ENCODE assay signal across 25 mouse cellular contexts in genomic region chr2:120149634-120150033, GRCm38 (mm10). TPM values are rescaled to one million over a fixed set of nuclear protein-coding genes. Genes with fewer than 3 reads are reported as not detected.
DNase-seq lines count a peak whose midpoint lies in the region; ATAC-seq and TF ChIP-seq lines count a peak whose summit lies in the region.
"Had no signal": no experiment of that assay in that cellular context is flagged by ENCODE, and none has a peak within 500 bp of the region (broad histone marks: within the 10 kb centered on the region; RNA-seq: fewer than 3 reads in every experiment).

No protein-coding gene starts in this region.

- H3K9ac ChIP-seq in heart, adult 2 months (ENCODE audit: low read depth, low read length): no peak overlapping the region
- H3K9ac ChIP-seq in heart, embryonic 13.5 days: no peak overlapping the region
- H3K9ac ChIP-seq in heart, postnatal 0 days (replicated peaks; ENCODE audit: low read depth, low read length): no peak overlapping the region
- H3K9ac ChIP-seq: forebrain, embryonic 13.5 days; hindbrain, embryonic 12.5 days; hindbrain, embryonic 15.5 days had no signal

- H3K79me2 ChIP-seq in heart, adult 2 months (replicated peaks; ENCODE audit: control insufficient read depth, insufficient read depth, low read length): peaks cover 7% of the 10 kb centered on the region

- no peak overlapping the region for H3K4me3 ChIP-seq in heart, adult 2 months
- no peak overlapping the region for H3K4me3 ChIP-seq in heart, embryonic 13.5 days
- no peak overlapping the region for H3K4me3 ChIP-seq in heart, postnatal 0 days (ENCODE audit: low read depth, low read length)
- no peak overlapping the region for H3K4me3 ChIP-seq in layer of hippocampus, adult 2 months
- H3K4me3 ChIP-seq: forebrain, embryonic 10.5 days; forebrain, embryonic 13.5 days; hindbrain, embryonic 12.5 days; hindbrain, embryonic 15.5 days had no signal

- 69% methylated on average over 7 of the region's 7 CpGs for WGBS in heart, adult 2 months
- WGBS in heart, embryonic 13.5 days: 80% methylated on average over 7 of the region's 7 CpGs
- 71% methylated on average over 7 of the region's 7 CpGs for WGBS in heart, postnatal 0 days

- no peak for TF ChIP-seq POLR2A in heart, adult 2 months (IDR thresholded peaks at IDR 0.05; ENCODE audit: insufficient read depth, low read depth, low read length)

- H3K4me2 ChIP-seq in heart, embryonic 13.5 days: no peak overlapping the region
- H3K4me2 ChIP-seq in heart, postnatal 0 days (ENCODE audit: low read depth, low read length): no peak overlapping the region
- H3K4me2 ChIP-seq: forebrain, embryonic 13.5 days; hindbrain, embryonic 12.5 days; hindbrain, embryonic 15.5 days had no signal

- peaks cover 32% of the 10 kb centered on the region for H3K36me3 ChIP-seq in heart, adult 2 months (ENCODE audit: control insufficient read depth, insufficient read depth, low read length)
- peaks cover 11% of the 10 kb centered on the region for H3K36me3 ChIP-seq in heart, embryonic 13.5 days
- H3K36me3 ChIP-seq in heart, postnatal 0 days (replicated peaks; ENCODE audit: control insufficient read depth, insufficient read depth, low read length): 0 out of 2 replicates have a peak, but pooled peaks cover 3% of the 10 kb centered on the region
- H3K36me3 ChIP-seq: forebrain, embryonic 10.5 days; hindbrain, embryonic 12.5 days; hindbrain, embryonic 15.5 days had no signal

- intact Hi-C loops in heart, adult 2 months (cut with DNase I): loop anchor here (5.0 kb wide), 1 partner anchor 172 kb away; no protein-coding TSS in a partner anchor
- intact Hi-C loops in heart, postnatal 14 days (cut with DNase I): loop anchor here (2.0 kb wide), 1 partner anchor 21 kb away; no protein-coding TSS in a partner anchor
- intact Hi-C loops in heart, postnatal 10 days (cut with DNase I): no loop called here

- no peaks in the 10 kb centered on the region for H3K9me3 ChIP-seq in heart, embryonic 13.5 days
- no peaks in the 10 kb centered on the region for H3K9me3 ChIP-seq in heart, postnatal 0 days (replicated peaks; ENCODE audit: control insufficient read depth, low read length)
- H3K9me3 ChIP-seq: forebrain, embryonic 10.5 days; forebrain, embryonic 13.5 days; G1E; hindbrain, embryonic 12.5 days; hindbrain, embryonic 15.5 days had no signal

- ATAC-seq in heart, embryonic 13.5 days (ENCODE audit: extremely low read depth, insufficient number of reproducible peaks, low FRiP score, low TSS enrichment): no peak
- no peak for ATAC-seq in heart, postnatal 0 days (ENCODE audit: insufficient read depth, low read depth)
- ATAC-seq: forebrain, embryonic 13.5 days; forebrain, embryonic 16.5 days; intestine, postnatal 0 days; Patski had no signal

- peaks cover 11% of the 10 kb centered on the region for H3K4me1 ChIP-seq in heart, adult 2 months (ENCODE audit: control insufficient read depth, insufficient read depth, low read length)
- peaks cover 71% of the 10 kb centered on the region for H3K4me1 ChIP-seq in heart, embryonic 13.5 days
- H3K4me1 ChIP-seq in heart, postnatal 0 days (ENCODE audit: control insufficient read depth, insufficient read depth): peaks cover 37% of the 10 kb centered on the region

- no peak for TF ChIP-seq CTCF in heart, adult 2 months (IDR thresholded peaks at IDR 0.05)
- TF ChIP-seq CTCF in heart, postnatal 0 days (IDR thresholded peaks at IDR 0.05; ENCODE audit: low read depth): no peak
- no peak for TF ChIP-seq CTCF in layer of hippocampus, adult 2 months (conservative IDR thresholded peaks at IDR 0.05)

- H3K27ac ChIP-seq in heart, adult 2 months: peak overlapping the region; percentile 78
- peak overlapping the region; percentile 29; the same call in 1 of the 2 replicates for H3K27ac ChIP-seq in heart, embryonic 13.5 days (replicated peaks)
- H3K27ac ChIP-seq in heart, postnatal 0 days (ENCODE audit: low read depth): peak overlapping the region; percentile 55; the same call in 1 of the 2 replicates
- no peak overlapping the region for H3K27ac ChIP-seq in layer of hippocampus, adult 2 months
- H3K27ac ChIP-seq: forebrain, embryonic 10.5 days; forebrain, embryonic 13.5 days; hindbrain, embryonic 12.5 days; hindbrain, embryonic 15.5 days had no signal

- H3K27me3 ChIP-seq in heart, adult 2 months (ENCODE audit: control insufficient read depth, insufficient read depth, low read length): no peaks in the 10 kb centered on the region
- H3K27me3 ChIP-seq in heart, embryonic 13.5 days (replicated peaks): no peaks in the 10 kb centered on the region
- H3K27me3 ChIP-seq in heart, postnatal 0 days (ENCODE audit: control insufficient read depth, insufficient read depth, low read length): no peaks in the 10 kb centered on the region
- H3K27me3 ChIP-seq: CH12.LX; hindbrain, embryonic 15.5 days; Patski had no signal

- TF ChIP-seq EP300 in heart, adult 2 months (IDR thresholded peaks at IDR 0.05; ENCODE audit: insufficient read depth, low read depth, low read length): no peak
- no peak for TF ChIP-seq EP300 in heart, postnatal 0 days (IDR thresholded peaks at IDR 0.05; ENCODE audit: low read depth)

- no peak for DNase-seq in heart, adult 2 months
- DNase-seq in heart, postnatal 4 days: no peak
- DNase-seq in heart, postnatal 14 days: no peak
- DNase-seq in heart, postnatal 0 days (ENCODE audit: low spot score): no peak
- DNase-seq in heart, postnatal 10 days: no peak
- no peak for DNase-seq in layer of hippocampus, adult 2 months (ENCODE audit: low spot score in 2 of 2)
- DNase-seq: adrenal gland, postnatal 10 days; adrenal gland, postnatal 36 days; B cell, adult 2 months; cerebellum, adult 18-20 months; cerebellum, adult 9-10 months; cerebellum, postnatal 14 days; gastrocnemius, postnatal 10 days; gastrocnemius, postnatal 36 days; kidney, adult 2 months had no signal

RNA-seq across cellular contexts. Expression of gene Ehd4, which starts 4.8 kb away (rescaled TPM):
- 100 to 1,000 TPM; 330 to 373 TPM for total RNA-seq in heart, adult 2 months (2021)
- polyA plus RNA-seq in heart, adult 2 months (2012; rRNA removed): 213 and 279 TPM in 2 replicates
- 100 to 1,000 TPM; 461 to 503 TPM for total RNA-seq in heart, postnatal 4 days (2021)
- 164 and 183 TPM in 2 replicates for polyA plus RNA-seq in heart, embryonic 13.5 days (2015; fragmentation: Nextera tagmentation; extraction: Ambion mirVana)
- total RNA-seq in heart, postnatal 14 days (2021): 100 to 1,000 TPM; 439 to 440 TPM
- total RNA-seq in heart, postnatal 0 days (2014; rRNA removed; ENCODE audit: low replicate concordance): 231 and 250 TPM in 2 replicates
- polyA plus RNA-seq in heart, postnatal 0 days (2015; fragmentation: Nextera tagmentation; extraction: Ambion mirVana): 438 and 547 TPM in 2 replicates
- total RNA-seq in heart, postnatal 10 days (2021): 100 to 1,000 TPM; 514 to 538 TPM
- total RNA-seq in layer of hippocampus, adult 2 months (2021): 1 to 10 TPM; 5.4 to 7.6 TPM

Comparison
In these comparisons a context has a peak if more than half of its experiments do, and no peak if none do; other contexts are left out.
1. RNA of gene Ehd4, which starts 4.8 kb away (total RNA-seq): 514 to 538 TPM in heart, postnatal 10 days, 461 to 503 TPM in heart, postnatal 4 days, 439 to 440 TPM in heart, postnatal 14 days, 330 to 373 TPM in heart, adult 2 months and 231 to 250 TPM in heart, postnatal 0 days; 5.4 to 7.6 TPM in layer of hippocampus, adult 2 months; every median in the first group is over 10 times any median in the second.